Mouse (Mus musculus): ENCODE measurements around the gene Mbnl2. TPM values are rescaled to one million over a fixed set of nuclear protein-coding genes. Genes with fewer than 3 reads are reported as not detected.

Gene Mbnl2
- polyA plus RNA-seq, 1 experiment from 2014 or later = 23.1 TPM

GRCm38 (mm10) chr14:120270633-120271032, 4.8 kb upstream of the Mbnl2 start:
- Histone ChIP-seq H3K4me1 (replicated peaks; ENCODE audit: control insufficient read depth, insufficient read depth, low read length) (peaks cover 6% of the 10 kb centered on the region), H3K9ac (replicated peaks; ENCODE audit: low read depth, low read length) (no peak overlapping the region), H3K27ac (ENCODE audit: low read length) (no peak overlapping the region), H3K4me3 (replicated peaks; ENCODE audit: low read length) (no peak overlapping the region), H3K9me3 (ENCODE audit: control insufficient read depth, low read length) (no peaks in the 10 kb centered on the region), H3K36me3 (ENCODE audit: control insufficient read depth, insufficient read depth) (no peaks in the 10 kb centered on the region), H3K4me2 (ENCODE audit: low read length) (no peak overlapping the region), H3K27me3 (replicated peaks; ENCODE audit: control insufficient read depth, insufficient read depth, low read length) (no peaks in the 10 kb centered on the region)
- ATAC-seq = no peak
- 87% methylated on average over 4 of the region's 4 CpGs for WGBS

DNA sequence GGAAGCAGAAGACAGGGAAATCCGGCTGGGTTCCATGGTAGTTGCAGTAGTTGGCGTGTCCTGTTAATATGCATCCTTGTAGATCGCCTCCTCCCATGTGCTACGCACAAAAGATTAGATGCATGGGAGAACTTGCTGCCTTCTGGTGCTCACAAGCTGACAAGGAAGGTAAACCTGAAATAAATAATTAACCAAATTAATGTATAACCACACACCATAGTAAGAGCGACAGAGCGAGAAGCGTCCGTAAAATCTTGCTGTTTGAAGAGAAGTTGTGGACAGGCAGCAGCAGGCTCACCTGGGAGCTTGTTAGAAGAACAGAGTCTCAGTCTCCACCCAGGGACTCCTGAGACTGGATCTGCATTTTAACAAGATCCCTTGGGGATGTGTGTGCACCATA, 4.4 kb upstream of the Mbnl2 start:
- Histone ChIP-seq H3K9me3 (ENCODE audit: control insufficient read depth, low read length) (no peaks in the 10 kb centered on the region), H3K27me3 (replicated peaks; ENCODE audit: control insufficient read depth, insufficient read depth, low read length) (no peaks in the 10 kb centered on the region), H3K4me3 (replicated peaks; ENCODE audit: low read length) (no peak overlapping the region), H3K27ac (ENCODE audit: low read length) (no peak overlapping the region), H3K36me3 (ENCODE audit: control insufficient read depth, insufficient read depth) (no peaks in the 10 kb centered on the region), H3K4me2 (ENCODE audit: low read length) (no peak overlapping the region), H3K4me1 (replicated peaks; ENCODE audit: control insufficient read depth, insufficient read depth, low read length) (peaks cover 6% of the 10 kb centered on the region), H3K9ac (replicated peaks; ENCODE audit: low read depth, low read length) (no peak overlapping the region)
- WGBS = 89% methylated on average over 8 of the region's 8 CpGs
- ATAC-seq = no peak

- Histone ChIP-seq H3K9me3 (ENCODE audit: control insufficient read depth, low read length) (no peaks in the 10 kb centered on the region), H3K36me3 (ENCODE audit: control insufficient read depth, insufficient read depth) (no peaks in the 10 kb centered on the region)
- ATAC-seq = no peak
Measured at GRCm38 (mm10) chr14:120273766-120274165, 1.7 kb upstream of the Mbnl2 start.

DNA sequence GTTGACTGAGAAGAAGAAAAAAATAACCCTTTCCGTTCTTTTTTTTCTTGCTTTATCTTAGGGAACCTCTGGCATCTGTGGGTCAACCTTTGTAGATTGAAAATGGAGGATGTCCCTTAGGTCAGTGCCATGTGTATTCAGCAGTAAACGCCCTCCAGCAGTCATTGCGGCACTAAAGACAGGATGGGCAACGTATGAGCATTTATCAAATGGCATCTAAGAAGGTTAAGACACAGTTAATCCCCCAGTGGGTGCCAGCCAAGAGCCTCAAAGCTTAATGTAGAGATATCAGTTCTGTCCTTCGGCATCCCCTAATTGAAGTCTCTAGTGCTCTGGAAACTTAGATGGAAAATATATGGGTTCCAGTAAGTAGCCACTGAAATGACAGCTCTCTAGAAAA, 723 bp upstream of the Mbnl2 start:
- Histone ChIP-seq H3K36me3 (ENCODE audit: control insufficient read depth, insufficient read depth) (no peaks in the 10 kb centered on the region), H3K4me2 (ENCODE audit: low read length) (peak overlapping the region; percentile 57), H3K27ac (ENCODE audit: low read length) (peak overlapping the region; percentile 85), H3K9me3 (ENCODE audit: control insufficient read depth, low read length) (no peaks in the 10 kb centered on the region), H3K9ac (replicated peaks; ENCODE audit: low read depth, low read length) (peak overlapping the region; percentile 43), H3K4me1 (replicated peaks; ENCODE audit: control insufficient read depth, insufficient read depth, low read length) (peaks cover 39% of the 10 kb centered on the region), H3K4me3 (replicated peaks; ENCODE audit: low read length) (peak overlapping the region; percentile 64), H3K27me3 (replicated peaks; ENCODE audit: control insufficient read depth, insufficient read depth, low read length) (no peaks in the 10 kb centered on the region)
- WGBS = 36% methylated on average over 5 of the region's 5 CpGs
- ATAC-seq = no peak

More at GRCm38 (mm10) chr14:120273766-120274165, 1.7 kb upstream of the Mbnl2 start:
- no peaks in the 10 kb centered on the region for H3K27me3 ChIP-seq (replicated peaks; ENCODE audit: control insufficient read depth, insufficient read depth, low read length)
- H3K4me3 ChIP-seq (replicated peaks; ENCODE audit: low read length) = no peak overlapping the region
- H3K27ac ChIP-seq (ENCODE audit: low read length) = no peak overlapping the region
- H3K9ac ChIP-seq (replicated peaks; ENCODE audit: low read depth, low read length) = no peak overlapping the region
- H3K4me1 ChIP-seq (replicated peaks; ENCODE audit: control insufficient read depth, insufficient read depth, low read length) = peaks cover 31% of the 10 kb centered on the region
- H3K4me2 ChIP-seq (ENCODE audit: low read length) = no peak overlapping the region
- 52% methylated on average over 5 of the region's 5 CpGs for WGBS

DNA sequence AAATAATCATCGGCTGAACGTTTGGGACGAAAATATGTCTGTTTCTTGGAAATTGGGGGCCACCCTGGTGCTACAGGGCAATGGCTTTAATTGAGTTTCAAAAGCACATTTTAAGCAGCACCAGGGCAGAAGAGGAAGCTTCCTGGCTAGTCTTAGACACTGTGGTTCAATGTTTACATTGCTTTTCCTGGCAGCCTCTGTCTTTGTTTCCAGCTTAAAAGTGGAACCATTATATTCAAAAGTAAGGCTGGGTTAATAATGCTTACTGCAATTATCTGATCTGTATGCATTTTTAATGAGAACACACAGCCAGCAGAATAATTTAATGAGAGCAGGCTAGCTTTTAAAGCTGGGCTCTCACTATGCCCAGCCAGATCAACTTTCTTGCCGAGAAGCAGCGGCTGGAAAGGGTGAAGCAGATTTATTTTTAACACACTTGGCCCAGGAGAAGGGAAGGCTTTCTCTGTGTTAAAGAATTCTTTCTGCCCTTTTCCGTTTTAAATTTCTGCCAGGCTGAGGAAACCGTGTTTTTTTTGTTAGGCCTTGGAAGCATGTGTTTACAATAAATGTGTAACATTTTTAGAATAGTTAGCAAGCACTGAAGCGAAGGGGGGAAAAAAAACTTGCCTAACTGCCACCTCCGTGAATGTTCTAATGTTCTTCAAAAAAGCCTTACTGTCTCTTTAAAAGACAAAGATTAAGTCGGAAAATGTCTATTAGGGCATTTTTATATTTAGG, 1.0 kb downstream of the Mbnl2 start:
- Histone ChIP-seq H3K4me3 (replicated peaks; ENCODE audit: low read length) (peak overlapping the region; percentile 64), H3K9ac (replicated peaks; ENCODE audit: low read depth, low read length) (peak overlapping the region; percentile 20), H3K27me3 (replicated peaks; ENCODE audit: control insufficient read depth, insufficient read depth, low read length) (no peaks in the 10 kb centered on the region), H3K36me3 (ENCODE audit: control insufficient read depth, insufficient read depth) (no peaks in the 10 kb centered on the region), H3K4me2 (ENCODE audit: low read length) (peak overlapping the region; percentile 57), H3K27ac (ENCODE audit: low read length) (peak overlapping the region; percentile 58), H3K4me1 (replicated peaks; ENCODE audit: control insufficient read depth, insufficient read depth, low read length) (peaks cover 43% of the 10 kb centered on the region), H3K9me3 (ENCODE audit: control insufficient read depth, low read length) (no peaks in the 10 kb centered on the region)
- ATAC-seq = peak; percentile 3; the same call in 1 of the 2 replicates
- WGBS = 3% methylated on average over 10 of the region's 10 CpGs

DNA sequence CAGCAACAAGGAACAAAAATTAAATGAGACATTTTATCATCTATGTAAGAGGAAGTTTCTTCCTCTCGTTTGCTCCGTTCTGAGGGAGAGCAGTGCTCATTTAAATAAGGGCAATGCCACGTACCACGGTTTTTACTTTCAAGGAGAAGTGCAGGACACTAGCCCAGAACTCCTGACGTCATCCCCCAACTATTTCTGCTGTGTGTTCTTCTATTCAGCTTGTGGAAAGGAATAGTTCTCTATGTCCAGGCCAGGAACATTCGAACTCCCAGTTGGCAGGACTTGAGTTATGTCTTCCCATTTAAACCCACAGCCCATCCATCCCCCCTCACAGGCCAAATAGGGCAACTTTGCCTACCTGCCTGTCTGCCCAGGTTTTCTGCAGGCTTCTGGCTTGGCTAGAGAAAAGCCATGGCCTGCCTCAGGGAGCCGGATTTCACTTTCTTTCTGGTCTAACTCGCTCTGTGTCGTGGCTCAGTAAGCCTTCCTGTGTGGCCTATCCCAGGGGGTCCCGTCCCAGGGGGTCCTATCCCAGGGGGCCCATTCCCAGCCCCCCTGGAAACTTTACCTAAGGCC, 1.7 kb downstream of the Mbnl2 start:
- Histone ChIP-seq H3K4me1 (replicated peaks; ENCODE audit: control insufficient read depth, insufficient read depth, low read length) (peaks cover 43% of the 10 kb centered on the region), H3K9ac (replicated peaks; ENCODE audit: low read depth, low read length) (peak overlapping the region; percentile 7; the same call in 1 of the 2 replicates)
- no peak for ATAC-seq

GRCm38 (mm10) chr14:120278290-120279244, 3.1 kb downstream of the Mbnl2 start:
- Histone ChIP-seq H3K4me2 (ENCODE audit: low read length) (peak overlapping the region; percentile 57), H3K4me1 (replicated peaks; ENCODE audit: control insufficient read depth, insufficient read depth, low read length) (peaks cover 43% of the 10 kb centered on the region), H3K4me3 (replicated peaks; ENCODE audit: low read length) (peak overlapping the region; percentile 0; the same call in 1 of the 2 replicates), H3K27me3 (replicated peaks; ENCODE audit: control insufficient read depth, insufficient read depth, low read length) (no peaks in the 10 kb centered on the region), H3K36me3 (ENCODE audit: control insufficient read depth, insufficient read depth) (no peaks in the 10 kb centered on the region), H3K9me3 (ENCODE audit: control insufficient read depth, low read length) (no peaks in the 10 kb centered on the region), H3K27ac (ENCODE audit: low read length) (no peak overlapping the region), H3K9ac (replicated peaks; ENCODE audit: low read depth, low read length) (peak overlapping the region; percentile 30)
- WGBS = 33% methylated on average over 21 of the region's 21 CpGs
- ATAC-seq = no peak

More for the DNA sequence above, 1.7 kb downstream of the Mbnl2 start:
- H3K27me3 ChIP-seq (replicated peaks; ENCODE audit: control insufficient read depth, insufficient read depth, low read length) = no peaks in the 10 kb centered on the region
- H3K4me2 ChIP-seq (ENCODE audit: low read length) = peak overlapping the region; percentile 57
- H3K9me3 ChIP-seq (ENCODE audit: control insufficient read depth, low read length) = no peaks in the 10 kb centered on the region
- 6% methylated on average over 10 of the region's 10 CpGs for WGBS
- no peaks in the 10 kb centered on the region for H3K36me3 ChIP-seq (ENCODE audit: control insufficient read depth, insufficient read depth)
- H3K4me3 ChIP-seq (replicated peaks; ENCODE audit: low read length) = peak overlapping the region; percentile 64
- H3K27ac ChIP-seq (ENCODE audit: low read length) = peak overlapping the region; percentile 16

DNA sequence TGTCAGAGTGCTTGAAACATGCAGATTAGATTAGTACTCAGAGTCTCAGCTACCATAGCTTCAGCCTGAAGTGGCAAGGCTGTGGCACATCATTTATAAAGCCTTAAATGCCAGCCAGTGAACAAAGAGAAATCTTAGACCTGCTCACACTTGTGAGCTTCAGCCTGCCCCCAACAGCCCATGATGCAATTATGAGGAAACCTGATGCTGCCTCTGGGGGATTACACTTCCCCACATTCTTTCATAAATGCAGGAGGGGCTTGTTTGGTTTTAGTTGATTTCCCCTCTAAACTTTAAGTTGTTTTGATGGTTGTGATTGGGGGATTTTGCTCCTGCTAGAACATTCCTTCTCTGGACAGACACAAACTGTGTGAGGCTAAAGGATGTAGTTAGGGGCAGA, 4.7 kb downstream of the Mbnl2 start:
- Histone ChIP-seq H3K36me3 (ENCODE audit: control insufficient read depth, insufficient read depth) (no peaks in the 10 kb centered on the region), H3K27me3 (replicated peaks; ENCODE audit: control insufficient read depth, insufficient read depth, low read length) (no peaks in the 10 kb centered on the region), H3K9me3 (ENCODE audit: control insufficient read depth, low read length) (no peaks in the 10 kb centered on the region), H3K27ac (ENCODE audit: low read length) (no peak overlapping the region), H3K4me3 (replicated peaks; ENCODE audit: low read length) (no peak overlapping the region), H3K4me1 (replicated peaks; ENCODE audit: control insufficient read depth, insufficient read depth, low read length) (peaks cover 38% of the 10 kb centered on the region), H3K9ac (replicated peaks; ENCODE audit: low read depth, low read length) (no peak overlapping the region; the same call in 1 of the 2 replicates), H3K4me2 (ENCODE audit: low read length) (no peak overlapping the region)
- ATAC-seq = no peak

- Histone ChIP-seq H3K4me2 (ENCODE audit: low read length) (no peak overlapping the region), H3K9ac (replicated peaks; ENCODE audit: low read depth, low read length) (no peak overlapping the region), H3K36me3 (ENCODE audit: control insufficient read depth, insufficient read depth) (no peaks in the 10 kb centered on the region), H3K4me3 (replicated peaks; ENCODE audit: low read length) (no peak overlapping the region), H3K9me3 (ENCODE audit: control insufficient read depth, low read length) (no peaks in the 10 kb centered on the region), H3K27me3 (replicated peaks; ENCODE audit: control insufficient read depth, insufficient read depth, low read length) (no peaks in the 10 kb centered on the region), H3K4me1 (replicated peaks; ENCODE audit: control insufficient read depth, insufficient read depth, low read length) (peaks cover 12% of the 10 kb centered on the region), H3K27ac (ENCODE audit: low read length) (no peak overlapping the region)
- no peak for ATAC-seq
- WGBS = 57% methylated on average over 8 of the region's 8 CpGs
Measured at GRCm38 (mm10) chr14:120283787-120284186, 8.3 kb downstream of the Mbnl2 start.
